ENCODE assay signal across 16 mouse cellular contexts in the genomic region with DNA sequence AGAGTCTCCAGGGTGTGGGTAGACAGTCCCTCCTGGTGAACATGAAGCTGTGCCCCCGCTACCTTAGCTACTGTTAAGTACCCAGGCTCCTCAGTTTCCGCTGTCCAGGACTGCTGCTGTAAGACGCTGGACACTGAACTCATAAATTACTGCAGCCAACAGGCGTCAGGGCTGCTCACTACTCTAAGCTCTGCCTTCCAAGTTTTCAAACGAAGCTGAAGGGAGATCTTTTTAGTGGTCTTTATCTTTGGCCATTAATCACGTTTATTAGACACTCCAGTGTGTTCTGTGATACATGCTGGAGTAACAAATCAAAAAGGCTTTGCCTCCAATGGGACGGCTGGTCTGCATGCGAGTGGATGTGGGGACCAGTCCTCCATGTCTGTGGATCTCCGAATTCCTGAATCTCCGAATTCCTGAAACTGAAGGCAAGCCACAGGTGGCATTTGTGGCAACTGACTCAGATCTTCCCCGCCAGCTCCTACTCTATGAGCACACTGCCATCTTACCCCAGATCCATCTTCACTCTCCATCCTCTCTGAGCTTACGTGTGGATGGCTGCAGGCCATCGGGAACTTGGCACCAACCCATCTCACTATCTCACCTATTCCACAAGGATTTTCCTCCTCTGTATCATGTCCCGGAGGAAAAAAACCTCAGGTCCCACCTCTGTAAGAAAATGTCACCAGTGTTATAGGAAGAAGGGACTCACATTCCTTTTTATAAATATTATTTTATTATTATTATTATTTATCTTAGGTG. TPM values are rescaled to one million over a fixed set of nuclear protein-coding genes. Genes with fewer than 3 reads are reported as not detected.
A peak's percentile ranks its signal among the peaks of the same experiment; 100 is the strongest.
DNase-seq lines count a peak whose midpoint lies in the region; ATAC-seq and TF ChIP-seq lines count a peak whose summit lies in the region.
"Had no signal": no experiment of that assay in that cellular context is flagged by ENCODE, and none has a peak within 500 bp of the region (broad histone marks: within the 10 kb centered on the region; RNA-seq: fewer than 3 reads in every experiment).

No protein-coding gene starts in this region.

- peak; percentile 26 for DNase-seq in brain, adult 2 months (ENCODE audit: low read depth, low spot score)
- DNase-seq in ovary, postnatal 14 days (ENCODE audit: low spot score): no peak
- no peak for DNase-seq in adrenal gland, adult 2 months
- DNase-seq: gastrocnemius, postnatal 10 days; kidney, adult 8-10 months; layer of hippocampus, adult 9-11 months; liver, postnatal 0 days; thymus, adult 18-20 months had no signal

- no peak overlapping the region for H3K9ac ChIP-seq in intestine, embryonic 15.5 days
- no peak overlapping the region for H3K9ac ChIP-seq in intestine, postnatal 0 days (ENCODE audit: low read depth, low read length)
- no peak overlapping the region for H3K9ac ChIP-seq in embryonic facial prominence, embryonic 12.5 days
- H3K9ac ChIP-seq in limb, embryonic 15.5 days: no peak overlapping the region
- H3K9ac ChIP-seq: forebrain, postnatal 0 days; liver, postnatal 0 days had no signal

- H3K4me1 ChIP-seq in intestine, embryonic 15.5 days (replicated peaks): peaks cover 30% of the 10 kb centered on the region; the same call in 1 of the 2 replicates
- H3K4me1 ChIP-seq in intestine, postnatal 0 days (replicated peaks; ENCODE audit: control insufficient read depth, insufficient read depth, low read length): no peaks in the 10 kb centered on the region
- H3K4me1 ChIP-seq in embryonic facial prominence, embryonic 12.5 days: peaks cover 57% of the 10 kb centered on the region
- peaks cover 59% of the 10 kb centered on the region for H3K4me1 ChIP-seq in limb, embryonic 15.5 days

- no peaks in the 10 kb centered on the region for H3K9me3 ChIP-seq in intestine, embryonic 15.5 days
- H3K9me3 ChIP-seq in intestine, postnatal 0 days (ENCODE audit: control insufficient read depth): no peaks in the 10 kb centered on the region
- H3K9me3 ChIP-seq in embryonic facial prominence, embryonic 12.5 days: no peaks in the 10 kb centered on the region
- H3K9me3 ChIP-seq in limb, embryonic 15.5 days: no peaks in the 10 kb centered on the region
- H3K9me3 ChIP-seq: hindbrain, embryonic 10.5 days had no signal

- no peaks in the 10 kb centered on the region for H3K27me3 ChIP-seq in intestine, embryonic 15.5 days (replicated peaks)
- no peaks in the 10 kb centered on the region for H3K27me3 ChIP-seq in intestine, postnatal 0 days (replicated peaks; ENCODE audit: control insufficient read depth, insufficient read depth, low read length)
- H3K27me3 ChIP-seq in embryonic facial prominence, embryonic 12.5 days: no peaks in the 10 kb centered on the region
- H3K27me3 ChIP-seq in limb, embryonic 15.5 days: no peaks in the 10 kb centered on the region

- H3K27ac ChIP-seq in intestine, embryonic 15.5 days: no peak overlapping the region
- H3K27ac ChIP-seq in intestine, postnatal 0 days (ENCODE audit: low read depth, low read length): no peak overlapping the region
- peak overlapping the region; percentile 95 for H3K27ac ChIP-seq in embryonic facial prominence, embryonic 12.5 days
- peak overlapping the region; percentile 65; the same call in 1 of the 2 replicates for H3K27ac ChIP-seq in limb, embryonic 15.5 days
- H3K27ac ChIP-seq: macrophage had no signal

- no peak overlapping the region for H3K4me3 ChIP-seq in intestine, embryonic 15.5 days (replicated peaks)
- H3K4me3 ChIP-seq in intestine, postnatal 0 days (ENCODE audit: low read depth, low read length): no peak overlapping the region
- H3K4me3 ChIP-seq in embryonic facial prominence, embryonic 12.5 days: no peak overlapping the region
- no peak overlapping the region for H3K4me3 ChIP-seq in limb, embryonic 15.5 days
- H3K4me3 ChIP-seq: hindbrain, embryonic 10.5 days had no signal

- ATAC-seq in intestine, embryonic 15.5 days: 0 out of 2 replicates have a peak, but pooled peaks have one; percentile 34
- ATAC-seq in intestine, postnatal 0 days: no peak
- no peak for ATAC-seq in embryonic facial prominence, embryonic 12.5 days (ENCODE audit: insufficient number of reproducible peaks, insufficient read depth, low FRiP score, low TSS enrichment)
- no peak for ATAC-seq in limb, embryonic 15.5 days (ENCODE audit: insufficient number of reproducible peaks, low FRiP score, low TSS enrichment, low read depth)
- ATAC-seq: CD4-positive, CD25-positive, alpha-beta regulatory T cell, adult 4 months; forebrain, postnatal 0 days; liver, postnatal 0 days had no signal

- 46% methylated on average over 14 of the region's 14 CpGs for WGBS in intestine, embryonic 15.5 days
- 64% methylated on average over 14 of the region's 14 CpGs for WGBS in intestine, postnatal 0 days
- 75% methylated on average over 14 of the region's 14 CpGs for WGBS in embryonic facial prominence, embryonic 12.5 days
- 46% methylated on average over 14 of the region's 14 CpGs for WGBS in limb, embryonic 15.5 days

- H3K36me3 ChIP-seq in intestine, embryonic 15.5 days: no peaks in the 10 kb centered on the region
- H3K36me3 ChIP-seq in intestine, postnatal 0 days (ENCODE audit: control insufficient read depth, insufficient read depth): no peaks in the 10 kb centered on the region
- no peaks in the 10 kb centered on the region for H3K36me3 ChIP-seq in embryonic facial prominence, embryonic 12.5 days
- H3K36me3 ChIP-seq in limb, embryonic 15.5 days: no peaks in the 10 kb centered on the region

- H3K4me2 ChIP-seq in intestine, embryonic 15.5 days (replicated peaks): no peak overlapping the region
- H3K4me2 ChIP-seq in intestine, postnatal 0 days (replicated peaks; ENCODE audit: low read depth): no peak overlapping the region
- H3K4me2 ChIP-seq in embryonic facial prominence, embryonic 12.5 days (replicated peaks): no peak overlapping the region
- no peak overlapping the region for H3K4me2 ChIP-seq in limb, embryonic 15.5 days

- TF ChIP-seq CTCF in intestine, postnatal 0 days (IDR thresholded peaks at IDR 0.05; ENCODE audit: low read depth): no peak

RNA-seq across cellular contexts. Expression of gene Nxn, which starts 56.9 kb away (rescaled TPM):
- polyA plus RNA-seq in intestine, embryonic 15.5 days (2015; fragmentation: Nextera tagmentation; extraction: Ambion mirVana): 31.1 and 31.2 TPM in 2 replicates
- polyA plus RNA-seq in intestine, postnatal 0 days (2015; fragmentation: Nextera tagmentation; extraction: Ambion mirVana): 14.9 and 15.9 TPM in 2 replicates
- 72.1 and 77.9 TPM in 2 replicates for polyA plus RNA-seq in embryonic facial prominence, embryonic 12.5 days (2016; fragmentation: Nextera tagmentation; extraction: Ambion mirVana)
- 48.1 and 60.8 TPM in 2 replicates for polyA plus RNA-seq in limb, embryonic 15.5 days (2015; fragmentation: Nextera tagmentation; extraction: Ambion mirVana)
- 10 to 100 TPM; 28.9 to 31.6 TPM for total RNA-seq in adrenal gland, adult 2 months (2021)
- 21.5 and 25.2 TPM in 2 replicates for polyA plus RNA-seq in adrenal gland, adult 2 months (2012; rRNA removed)

Comparison
In these comparisons a context has a peak if more than half of its experiments do, and no peak if none do; other contexts are left out.
1. H3K27ac ChIP-seq: peak in embryonic facial prominence, embryonic 12.5 days (single experiment) and limb, embryonic 15.5 days (single experiment); none in intestine, embryonic 15.5 days (single experiment) and intestine, postnatal 0 days (single experiment).